Mouse (Mus musculus) CH12.LX (cell line): ENCODE results near the gene C1qtnf3.

ENCODE experiments used
- CTCF ChIP-seq, 2 experiments: IDR thresholded peaks in 1 of 2; conservative IDR thresholded peaks in 1 of 2; 2 replicates each; pipeline ENCODE4 v1.5.1; 2011 to 2012; ENCODE audit warnings: low read depth in 2 of 2, low read length in 2 of 2, improper control_type of control experiment in 1 of 2, inconsistent platforms in 1 of 2, mild to moderate bottlenecking in 1 of 2, moderate library complexity in 1 of 2
- MAFK ChIP-seq: IDR thresholded peaks from 2 replicates; pipeline ENCODE4 v1.6.1; 2011; ENCODE audit warnings: low read length, improper control_type of control experiment; ENCODE audit not compliant: insufficient replicate concordance
- MYC ChIP-seq: IDR thresholded peaks from 2 replicates; pipeline ENCODE4 v1.6.1; 2011; ENCODE audit warnings: low read depth, mild to moderate bottlenecking, improper control_type of control experiment, low read length
- NELFE ChIP-seq: IDR thresholded peaks from 2 replicates; pipeline ENCODE4 v1.6.1; 2011; ENCODE audit warnings: low read depth, low read length, improper control_type of control experiment
- POLR2A ChIP-seq: IDR thresholded peaks from 2 replicates; pipeline ENCODE4 v1.6.1; 2011; ENCODE audit warnings: low read depth, mild to moderate bottlenecking, improper control_type of control experiment, low read length
- SMC3 ChIP-seq: IDR thresholded peaks from 2 replicates; pipeline ENCODE4 v1.6.1; 2011; ENCODE audit warnings: low read depth, low read length, improper control_type of control experiment

GRCm38 (mm10) chr15:10981377-10982063, 29.4 kb downstream of the C1qtnf3 start, which contains the start of gene Amacr:
- TF ChIP-seq CTCF (conservative IDR thresholded peaks at IDR 0.05 in 1 of 2, IDR thresholded peaks at IDR 0.05 in 1 of 2; ENCODE audit: low read depth in 2 of 2, low read length in 2 of 2) (peak in 1 of 2 experiments; percentile 62; a peak in 2 of 4 replicates), POLR2A (peak; percentile 98), SMC3 (peak; percentile 46), NELFE (peak; percentile 98), MAFK (no peak), MYC (no peak)
